Mouse (Mus musculus): ENCODE data around the gene Nrgn.

Nrgn gene

GRCm38 (mm10) chr9:37527396-37528224 is 25.1 kb downstream of the Nrgn start, which contains the start of gene Esam:
TSS of gene Esam (plus strand) at chr9:37528078.
- DNase-seq (ENCODE audit: low spot score): peak; percentile 68

DNA sequence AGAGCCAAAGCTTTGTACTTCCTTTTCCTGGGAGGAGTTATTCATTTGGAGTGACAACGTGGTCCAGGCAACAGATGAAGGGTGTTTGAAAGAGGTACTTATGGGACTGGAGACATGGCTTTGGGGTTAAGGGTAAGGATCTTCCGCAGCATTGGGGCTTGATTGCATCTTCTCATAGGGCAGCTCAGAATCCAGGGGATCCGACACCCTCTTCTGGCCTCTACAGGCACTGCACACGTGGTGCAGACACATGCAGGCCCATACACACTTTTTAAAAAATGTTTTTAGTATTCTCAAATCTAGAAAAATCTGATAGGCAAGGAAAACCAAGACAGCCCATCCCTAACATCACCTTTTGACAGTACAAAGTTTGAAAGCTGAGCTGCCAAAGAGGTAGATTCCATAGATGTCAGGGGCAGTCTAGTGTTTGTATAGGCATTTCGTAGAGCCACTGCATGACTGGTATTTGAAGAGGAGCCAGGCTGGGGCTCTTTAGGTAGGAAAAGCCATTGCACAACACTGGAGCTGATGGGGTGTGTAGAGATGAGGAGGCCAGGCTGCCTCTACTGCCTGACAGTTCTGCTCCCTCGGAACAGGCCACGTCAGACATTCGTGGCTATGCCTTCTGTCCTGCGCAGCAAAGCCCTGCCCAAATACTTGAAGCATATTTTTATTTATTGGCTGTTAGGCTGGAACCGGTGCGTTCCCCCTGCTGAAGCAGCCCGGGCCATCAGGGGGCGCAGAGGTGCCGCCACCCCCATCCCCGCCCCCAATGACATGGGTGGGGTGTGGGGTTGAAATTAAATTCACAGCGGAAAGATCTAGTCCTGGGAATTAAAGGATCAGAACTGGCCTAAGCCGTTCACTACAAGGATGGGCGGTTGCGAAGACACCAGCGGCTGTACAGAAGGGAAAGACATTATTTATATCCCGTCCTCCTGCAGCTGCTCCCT is 26.0 kb downstream of the Nrgn start:
- DNase-seq (ENCODE audit: low spot score): no peak

- no peak for DNase-seq (ENCODE audit: low spot score)
Observed at GRCm38 (mm10) chr9:37525461-37525860, 27.2 kb downstream of the Nrgn start.

DNA sequence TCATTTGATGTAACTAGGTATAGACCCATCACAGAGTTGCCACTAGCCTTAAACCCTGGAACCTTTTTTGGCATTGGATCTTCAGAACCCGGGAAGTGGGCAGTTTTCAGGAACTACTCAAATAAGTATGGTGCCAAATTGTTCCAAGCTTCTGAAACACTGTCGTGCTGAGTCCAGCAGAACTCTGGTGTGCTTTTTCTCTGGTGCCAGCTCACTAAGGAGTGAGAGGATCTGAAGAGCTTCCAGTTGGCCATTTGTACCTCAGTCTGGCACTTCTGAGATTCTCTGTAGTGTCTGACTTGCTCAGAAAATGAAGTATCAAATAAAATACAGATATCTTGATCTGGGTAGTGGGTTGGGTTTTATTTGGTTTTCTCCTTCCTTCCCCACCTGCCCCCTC is 32.7 kb downstream of the Nrgn start:
- DNase-seq (ENCODE audit: low spot score): no peak

GRCm38 (mm10) chr9:37518991-37519390 is 33.7 kb downstream of the Nrgn start:
- DNase-seq (ENCODE audit: low spot score): no peak

GRCm38 (mm10) chr9:37517467-37517866 is 35.2 kb downstream of the Nrgn start:
- no peak for DNase-seq (ENCODE audit: low spot score)

DNA sequence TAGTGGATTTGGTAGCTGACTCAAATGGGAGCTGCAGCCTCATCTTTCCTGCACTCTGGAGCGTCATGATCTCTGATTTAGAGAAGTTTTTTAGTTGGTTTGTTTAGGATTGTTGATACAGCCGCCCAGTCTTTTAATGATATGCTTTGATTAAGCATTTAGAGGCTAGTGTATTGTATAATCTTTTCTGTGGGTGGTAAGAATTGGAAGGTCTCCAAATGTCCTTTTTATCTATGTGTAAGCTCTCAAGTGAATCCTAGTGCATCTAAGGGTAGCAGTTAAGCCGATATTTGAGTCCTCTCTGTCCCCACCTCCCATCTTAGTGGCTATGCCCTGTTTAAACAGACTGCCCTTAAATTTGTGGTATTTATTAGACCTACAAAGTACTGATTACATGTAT is 38.2 kb downstream of the Nrgn start:
- no peak for DNase-seq (ENCODE audit: low spot score)

DNA sequence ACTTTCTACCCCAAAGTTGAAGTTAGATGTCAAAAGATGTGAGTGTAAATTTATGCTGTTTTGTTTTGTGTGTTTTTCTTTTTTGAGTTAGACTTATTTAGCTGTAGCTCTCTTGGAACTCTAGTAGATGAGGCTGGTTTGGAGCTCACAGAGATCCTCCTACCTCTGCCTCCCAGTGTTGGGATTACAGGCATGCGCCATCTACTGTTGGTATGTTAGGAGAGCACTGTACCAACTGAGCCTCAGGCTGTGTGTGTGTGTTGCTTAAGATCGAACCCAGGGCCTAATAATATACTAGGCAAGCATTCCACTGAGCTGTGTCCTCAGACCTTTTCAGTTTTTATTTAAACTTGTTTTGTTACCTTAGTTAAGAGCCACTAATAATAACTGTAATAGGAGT is 40.6 kb downstream of the Nrgn start:
- DNase-seq (ENCODE audit: low spot score): no peak

GRCm38 (mm10) chr9:37506023-37506422 is 46.7 kb downstream of the Nrgn start:
- DNase-seq (ENCODE audit: low spot score): no peak

GRCm38 (mm10) chr9:37504348-37504747 is 48.4 kb downstream of the Nrgn start:
- DNase-seq (ENCODE audit: low spot score): no peak

GRCm38 (mm10) chr9:37501170-37501569 is 51.5 kb downstream of the Nrgn start:
- no peak for DNase-seq (ENCODE audit: low spot score)

GRCm38 (mm10) chr9:37500201-37500600 is 52.5 kb downstream of the Nrgn start:
- DNase-seq (ENCODE audit: low spot score): no peak

DNA sequence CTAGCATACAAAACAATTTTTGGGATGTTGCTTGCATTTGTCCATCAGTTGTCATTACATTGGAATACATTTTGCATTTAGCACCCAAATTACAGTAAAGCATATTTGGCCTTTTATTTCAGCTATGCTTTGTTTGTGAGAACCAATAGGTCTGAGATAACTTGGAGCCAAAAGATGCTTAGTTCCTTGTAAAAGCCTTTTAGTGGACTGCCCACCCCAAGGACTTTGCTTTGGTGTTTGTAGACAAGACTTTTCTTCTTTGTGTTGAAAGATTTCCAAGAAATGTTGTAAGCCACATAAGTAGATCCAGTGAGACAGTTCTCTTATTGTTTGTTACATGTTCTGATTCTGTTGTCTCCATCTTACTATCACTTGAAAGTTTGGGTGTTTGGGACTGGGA is 56.4 kb downstream of the Nrgn start:
- no peak for DNase-seq (ENCODE audit: low spot score)

- DNase-seq (ENCODE audit: low spot score): no peak
Observed at GRCm38 (mm10) chr9:37495761-37496160, 56.9 kb downstream of the Nrgn start.
